Mouse (Mus musculus) kidney, postnatal 0 days (tissue): ENCODE data around the gene Setd2. TPM values are rescaled to one million over a fixed set of nuclear protein-coding genes. Genes with fewer than 3 reads are reported as not detected.
A peak's percentile ranks its signal among the peaks of the same experiment; 100 is the strongest.

Experiments used
- ATAC-seq: fragments of 200-750 bp; cut with Nextera tagmentation; replicated peaks from 2 replicates; pipeline ENCODE4 v1.8.0; 2017; ENCODE audit warnings: low read depth, moderate number of reproducible peaks, moderate TSS enrichment, moderate library complexity; ENCODE audit not compliant: low FRiP score
- DNase-seq: peaks from one replicate; pipeline ENCODE4 v3.0.0-alpha.2; 2016; ENCODE audit warnings: low spot score
- H3K27ac ChIP-seq: fragments of 300-500 bp; sonication (generic); 2 replicates; pipeline ENCODE4 v1.5.1; 2014; ENCODE audit warnings: mild to moderate bottlenecking
- H3K27me3 ChIP-seq: fragments of 300-500 bp; sonication (generic); 2 replicates; pipeline ENCODE4 v1.6.1; 2014; ENCODE audit warnings: low read length, mixed read lengths; ENCODE audit not compliant: insufficient read depth
- H3K36me3 ChIP-seq: fragments of 300-500 bp; sonication (generic); 2 replicates; pipeline ENCODE4 v1.6.1; 2014; ENCODE audit warnings: low read length, mixed read lengths; ENCODE audit not compliant: insufficient read depth
- H3K4me1 ChIP-seq: fragments of 300-500 bp; sonication (generic); replicated peaks from 2 replicates; pipeline ENCODE4 v1.6.1; 2014; ENCODE audit warnings: antibody characterized with exemption, low read length, mixed read lengths; ENCODE audit not compliant: insufficient read depth
- H3K4me2 ChIP-seq: fragments of 300-500 bp; sonication (generic); 2 replicates; pipeline ENCODE4 v1.6.1; 2014; ENCODE audit warnings: mild to moderate bottlenecking, low read length, moderate library complexity, mixed read lengths
- H3K4me3 ChIP-seq: fragments of 300-500 bp; sonication (generic); replicated peaks from 2 replicates; pipeline ENCODE4 v1.5.1; 2014; ENCODE audit warnings: low read depth, low read length
- H3K9ac ChIP-seq: fragments of 300-500 bp; sonication (generic); 2 replicates; pipeline ENCODE4 v1.6.1; 2014; ENCODE audit warnings: low read depth, low read length
- H3K9me3 ChIP-seq: fragments of 300-500 bp; sonication (generic); replicated peaks from 2 replicates; pipeline ENCODE4 v1.6.1; 2016; ENCODE audit warnings: low read length, inconsistent platforms, mixed read lengths
- CTCF ChIP-seq: IDR thresholded peaks from 2 replicates; pipeline ENCODE4 v1.5.1; 2016; ENCODE audit warnings: antibody characterized with exemption, low read depth, mild to moderate bottlenecking, moderate library complexity
- WGBS: fragments of 180-500 bp; shearing (Covaris S2); extraction: QIAGEN DNeasy Blood & Tissue Kit; methylation state at CpG from one replicate; pipeline ENCODE4 v1.1.7; 2014; 5-methylcytosine and 5-hydroxymethylcytosine counted together
- polyA plus RNA-seq: library from polyadenylated mRNA; unstranded; fragments of >200 nt; fragmentation: Nextera tagmentation; extraction: Ambion mirVana; gene quantifications from 2 replicates; pipeline ENCODE4 v1.2.1, GENCODE M21; 2015

Setd2 gene
- polyA plus RNA-seq, 1 experiment from 2014 or later: 24.5 TPM

GRCm38 (mm10) chr9:110655651-110656007 is 123.2 kb downstream of the Setd2 start:
- H3K9ac ChIP-seq: 0 out of 2 replicates have a peak overlapping the region, but pooled peaks have one; percentile 14
- ATAC-seq: no peak
- peak overlapping the region; percentile 59 for H3K4me2 ChIP-seq
- peak overlapping the region; percentile 65 for H3K4me3 ChIP-seq
- no peak for TF ChIP-seq CTCF
- H3K4me1 ChIP-seq: peaks cover 17% of the 10 kb centered on the region
- no peak for DNase-seq
- peak overlapping the region; percentile 77 for H3K27ac ChIP-seq
- 81% methylated on average over 10 of the region's 10 CpGs for WGBS
- 0 out of 2 replicates have a peak, but pooled peaks cover 8% of the 10 kb centered on the region for H3K36me3 ChIP-seq
- no peaks in the 10 kb centered on the region for H3K9me3 ChIP-seq
- H3K27me3 ChIP-seq: no peaks in the 10 kb centered on the region

GRCm38 (mm10) chr9:110656249-110657221 is 124.1 kb downstream of the Setd2 start, which contains the start of gene Ccdc12:
TSS of gene Ccdc12 (plus strand) at chr9:110656503.
- ATAC-seq: peak; percentile 91
- H3K4me1 ChIP-seq: peaks cover 17% of the 10 kb centered on the region
- peak within 1 kb of the TSS; percentile 59 for H3K4me2 ChIP-seq
- peak within 1 kb of the TSS; percentile 92 for H3K27ac ChIP-seq
- H3K27me3 ChIP-seq: no peaks in the 10 kb centered on the region
- no peaks in the 10 kb centered on the region for H3K9me3 ChIP-seq
- peak within 1 kb of the TSS; percentile 65 for H3K4me3 ChIP-seq
- peak; percentile 44; the same call in 1 of the 2 replicates for TF ChIP-seq CTCF
- H3K9ac ChIP-seq: peak within 1 kb of the TSS; percentile 77
- H3K36me3 ChIP-seq: 0 out of 2 replicates have a peak, but pooled peaks cover 8% of the 10 kb centered on the region
- peak; percentile 99 for DNase-seq
- 2% methylated on average over 52 of the region's 52 CpGs for WGBS

- TF ChIP-seq CTCF: no peak
- Histone ChIP-seq H3K36me3 (0 out of 2 replicates have a peak, but pooled peaks cover 8% of the 10 kb centered on the region), H3K4me1 (peaks cover 13% of the 10 kb centered on the region), H3K9me3 (no peaks in the 10 kb centered on the region), H3K4me3 (peak overlapping the region; percentile 65), H3K4me2 (peak overlapping the region; percentile 59), H3K9ac (peak overlapping the region; percentile 77), H3K27me3 (no peaks in the 10 kb centered on the region), H3K27ac (peak overlapping the region; percentile 92)
- no peak for ATAC-seq
- WGBS: 69% methylated on average over 13 of the region's 13 CpGs
- no peak for DNase-seq
These were observed 125.2 kb downstream of the Setd2 start for GRCm38 (mm10) chr9:110657474-110658078.

GRCm38 (mm10) chr9:110659521-110659920 is 127.1 kb downstream of the Setd2 start:
- no peak overlapping the region for H3K9ac ChIP-seq
- no peak overlapping the region for H3K4me2 ChIP-seq
- 0 out of 2 replicates have a peak, but pooled peaks cover 8% of the 10 kb centered on the region for H3K36me3 ChIP-seq
- H3K9me3 ChIP-seq: no peaks in the 10 kb centered on the region
- ATAC-seq (no peak), DNase-seq (no peak)
- no peak overlapping the region for H3K27ac ChIP-seq
- TF ChIP-seq CTCF: no peak
- H3K27me3 ChIP-seq: no peaks in the 10 kb centered on the region
- peaks cover 3% of the 10 kb centered on the region for H3K4me1 ChIP-seq
- no peak overlapping the region for H3K4me3 ChIP-seq
- WGBS: 88% methylated on average over 12 of the region's 12 CpGs

GRCm38 (mm10) chr9:110660208-110660607 is 127.8 kb downstream of the Setd2 start:
- H3K4me3 ChIP-seq: no peak overlapping the region
- no peak overlapping the region for H3K4me2 ChIP-seq
- no peaks in the 10 kb centered on the region for H3K9me3 ChIP-seq
- H3K36me3 ChIP-seq: 0 out of 2 replicates have a peak, but pooled peaks cover 8% of the 10 kb centered on the region
- WGBS: 91% methylated on average over 2 of the region's 2 CpGs
- no peak overlapping the region for H3K27ac ChIP-seq
- no peak for DNase-seq
- no peaks in the 10 kb centered on the region for H3K27me3 ChIP-seq
- H3K4me1 ChIP-seq: no peaks in the 10 kb centered on the region; the same call in 1 of the 2 replicates
- ATAC-seq: no peak
- no peak overlapping the region for H3K9ac ChIP-seq
- no peak for TF ChIP-seq CTCF
